ENCODE assay signal across 20 mouse cellular contexts in the genomic region with DNA sequence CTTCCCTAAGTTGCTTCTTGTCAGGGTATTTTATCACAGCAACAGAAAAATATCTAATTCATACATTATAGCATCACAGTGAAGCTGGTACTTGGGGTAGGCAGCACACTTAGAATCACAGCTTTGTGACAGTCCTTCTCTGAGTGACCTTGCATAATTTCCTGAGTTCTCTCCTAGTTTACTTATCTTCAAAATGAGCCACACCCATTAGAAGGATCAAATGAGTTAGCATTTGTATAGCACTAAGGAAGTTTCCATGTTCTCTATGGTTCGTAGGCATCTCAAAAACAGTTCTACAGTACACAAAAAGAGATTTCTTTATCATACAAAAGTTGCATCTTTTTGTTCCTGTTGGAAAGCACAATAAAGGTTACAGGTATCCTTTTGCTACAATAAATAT.
DNase-seq lines count a peak whose midpoint lies in the region; ATAC-seq and TF ChIP-seq lines count a peak whose summit lies in the region.
"Had no signal": no experiment of that assay in that cellular context is flagged by ENCODE, and none has a peak within 500 bp of the region (broad histone marks: within the 10 kb centered on the region; RNA-seq: fewer than 3 reads in every experiment).

No protein-coding gene starts in this region.

- no peak for TF ChIP-seq CTCF in liver, embryonic 14.5 days (IDR thresholded peaks at IDR 0.05; ENCODE audit: low read depth)

- H3K4me1 ChIP-seq in liver, embryonic 14.5 days (replicated peaks; ENCODE audit: control insufficient read depth in 2 of 2, insufficient read depth in 2 of 2, low read length in 1 of 2) = peaks cover 10 to 18% of the 10 kb centered on the region in 2 experiments
- H3K4me1 ChIP-seq: embryonic facial prominence, embryonic 13.5 days; forebrain, embryonic 10.5 days; forebrain, embryonic 15.5 days; heart, embryonic 15.5 days; hindbrain, embryonic 15.5 days had no signal

- no peak overlapping the region for H3K27ac ChIP-seq in liver, embryonic 14.5 days
- H3K27ac ChIP-seq: embryonic facial prominence, embryonic 13.5 days; forebrain, embryonic 10.5 days; forebrain, embryonic 15.5 days; heart, adult 2 months; heart, embryonic 15.5 days; hindbrain, embryonic 15.5 days had no signal

- no peak overlapping the region for H3K9ac ChIP-seq in liver, embryonic 14.5 days (replicated peaks)
- H3K9ac ChIP-seq: embryonic facial prominence, embryonic 13.5 days; forebrain, embryonic 15.5 days; heart, embryonic 15.5 days; hindbrain, embryonic 15.5 days had no signal

- no peaks in the 10 kb centered on the region for H3K27me3 ChIP-seq in liver, embryonic 14.5 days (ENCODE audit: control insufficient read depth, insufficient read depth, low read length)
- H3K27me3 ChIP-seq: forebrain, embryonic 15.5 days; heart, embryonic 15.5 days had no signal

- H3K9me3 ChIP-seq in liver, embryonic 14.5 days (ENCODE audit: control insufficient read depth, low read length) = no peaks in the 10 kb centered on the region
- H3K9me3 ChIP-seq: embryonic facial prominence, embryonic 13.5 days; forebrain, embryonic 10.5 days; forebrain, embryonic 15.5 days; heart, embryonic 15.5 days; hindbrain, embryonic 15.5 days had no signal

- no peaks in the 10 kb centered on the region for H3K36me3 ChIP-seq in liver, embryonic 14.5 days (replicated peaks; ENCODE audit: control insufficient read depth, insufficient read depth, low read depth)
- H3K36me3 ChIP-seq: embryonic facial prominence, embryonic 13.5 days; forebrain, embryonic 10.5 days; forebrain, embryonic 15.5 days; heart, embryonic 15.5 days; hindbrain, embryonic 15.5 days had no signal

- 0 out of 2 replicates have a peak, but pooled peaks have one; percentile 8 for TF ChIP-seq EP300 in liver, embryonic 14.5 days (IDR thresholded peaks at IDR 0.05; ENCODE audit: low read depth)

- ATAC-seq in common myeloid progenitor, adult 5-6 weeks (replicated peaks; ENCODE audit: low read depth, poor library complexity, severe bottlenecking) = 0 out of 2 replicates have a peak, but pooled peaks have one; percentile 32
- peak; percentile 81 for ATAC-seq in liver, embryonic 14.5 days (ENCODE audit: insufficient read depth)
- ATAC-seq in megakaryocyte, adult 5-6 weeks (ENCODE audit: poor library complexity, severe bottlenecking) = peak; percentile 56; the same call in 1 of the 2 replicates
- ATAC-seq: forebrain, embryonic 15.5 days had no signal

- WGBS in liver, embryonic 14.5 days (ENCODE audit: insufficient replicate concordance) = 70% methylated on average over 1 of the region's 1 CpGs

- peak overlapping the region; percentile 26; the same call in 1 of the 2 replicates for H3K4me2 ChIP-seq in liver, embryonic 14.5 days (ENCODE audit: low read depth)
- H3K4me2 ChIP-seq: embryonic facial prominence, embryonic 13.5 days; forebrain, embryonic 15.5 days; heart, embryonic 11.5 days; heart, embryonic 15.5 days; hindbrain, embryonic 15.5 days had no signal

- peak; percentile 44 for DNase-seq in c-Kit-negative CD71-positive TER-119-positive erythroid progenitor cells, embryonic 14.5 days (ENCODE audit: low read depth, low spot score)
- peak in 2 of 3 experiments; percentile 22 to 44 for DNase-seq in liver, embryonic 14.5 days (ENCODE audit: low read depth in 3 of 3, low spot score in 3 of 3)
- DNase-seq in right cerebral cortex, adult 18-20 months = no peak
- no peak for DNase-seq in embryo, embryonic 10.5 days (ENCODE audit: low spot score)
- DNase-seq in adrenal gland, postnatal 14 days = no peak
- no peak for DNase-seq in kidney, adult 9 months
- DNase-seq: adrenal gland, adult 8-10 months; cerebellum, adult 8-10 months; cerebellum, postnatal 14 days; gastrocnemius, postnatal 10 days; heart, adult 2 months; heart, postnatal 14 days had no signal

- no peak overlapping the region for H3K4me3 ChIP-seq in liver, embryonic 14.5 days (ENCODE audit: insufficient read depth in 1 of 2, low read depth in 2 of 2, low read length in 2 of 2)
- H3K4me3 ChIP-seq: embryonic facial prominence, embryonic 13.5 days; forebrain, embryonic 10.5 days; forebrain, embryonic 15.5 days; heart, adult 2 months; heart, embryonic 15.5 days; hindbrain, embryonic 15.5 days had no signal

Comparison
In these comparisons a context has a peak if more than half of its experiments do, and no peak if none do; other contexts are left out.
1. DNase-seq: peak in c-Kit-negative CD71-positive TER-119-positive erythroid progenitor cells, embryonic 14.5 days (single experiment) and liver, embryonic 14.5 days (2 of 3); none in right cerebral cortex, adult 18-20 months (single experiment), embryo, embryonic 10.5 days (single experiment), adrenal gland, postnatal 14 days (single experiment) and kidney, adult 9 months (single experiment).
2. Peak in every context shown above with its lines, with median percentiles within 50 percentile points of each other: ATAC-seq.